Mouse (Mus musculus) small intestine, adult 2 months (tissue): ENCODE data around the gene Serpine2.

Experiments used
- CTCF ChIP-seq: fragments of 200-500 bp; IDR thresholded peaks from 2 replicates; pipeline ENCODE4 v1.5.1; 2012; ENCODE audit warnings: low read depth, mild to moderate bottlenecking, control low read depth, inconsistent platforms, low read length, moderate library complexity, mixed read lengths; ENCODE audit not compliant: insufficient replicate concordance, insufficient read length; ENCODE audit errors: extremely low read depth
- POLR2A ChIP-seq: fragments of 200-500 bp; IDR thresholded peaks from 2 replicates; pipeline ENCODE4 v1.6.1; 2012; ENCODE audit warnings: low read depth, mild to moderate bottlenecking, control low read depth, inconsistent platforms, low read length, moderate library complexity

GRCm38 (mm10) chr1:79752714-79753340 is 108.2 kb downstream of the Serpine2 start:
- no peak for TF ChIP-seq POLR2A
- TF ChIP-seq CTCF, result no peak
